Mouse (Mus musculus) bone marrow macrophage, adult 2 months (primary cell): ENCODE data around the gene Tfrc. TPM values are rescaled to one million over a fixed set of nuclear protein-coding genes. Genes with fewer than 3 reads are reported as not detected.
A peak's percentile ranks its signal among the peaks of the same experiment; 100 is the strongest.

Source experiments
- H3K27ac ChIP-seq: 2 replicates; pipeline ENCODE4 v1.5.1; 2012; ENCODE audit warnings: low read depth, low read length; ENCODE audit not compliant: insufficient read depth
- H3K4me1 ChIP-seq: 2 replicates; pipeline ENCODE4 v1.6.1; 2012; ENCODE audit warnings: low read length; ENCODE audit not compliant: control insufficient read depth, insufficient read depth
- H3K4me3 ChIP-seq: 2 replicates; pipeline ENCODE4 v1.5.1; 2012; ENCODE audit warnings: mild to moderate bottlenecking, low read length, moderate library complexity; ENCODE audit not compliant: insufficient read depth
- CTCF ChIP-seq: IDR thresholded peaks from 2 replicates; pipeline ENCODE4 v1.5.1; 2012; ENCODE audit warnings: low read depth, mild to moderate bottlenecking, low read length, moderate library complexity
- POLR2A ChIP-seq: IDR thresholded peaks from 2 replicates; pipeline ENCODE4 v1.6.1; 2012; ENCODE audit warnings: mild to moderate bottlenecking, low read depth, low read length, borderline replicate concordance
- polyA plus RNA-seq: library from polyadenylated mRNA; stranded (reverse); fragments of >200 nt; gene quantifications from 2 replicates; pipeline ENCODE4 v1.2.4, GENCODE M21; 2012; ENCODE audit not compliant: missing spikeins, insufficient read depth, insufficient read length

Tfrc gene
- 45.0 and 47.0 TPM in 2 replicates for polyA plus RNA-seq

GRCm38 (mm10) chr16:32608712-32609400 lies at the start of gene Tfrc:
Tfrc (plus strand) TSS chr16:32608920.
- TF ChIP-seq POLR2A (peak; percentile 99), CTCF (no peak)
- peak within 1 kb of the TSS; percentile 79 for H3K27ac ChIP-seq

GRCm38 (mm10) chr16:32559493-32559892 lies 49.2 kb upstream of the Tfrc start:
- no peak overlapping the region for H3K27ac ChIP-seq
- no peak overlapping the region for H3K4me3 ChIP-seq
- H3K4me1 ChIP-seq = peaks cover 7% of the 10 kb centered on the region
- no peak for TF ChIP-seq CTCF
- no peak for TF ChIP-seq POLR2A

More at GRCm38 (mm10) chr16:32608712-32609400, at the start of gene Tfrc:
- Histone ChIP-seq H3K4me3 (peak within 1 kb of the TSS; percentile 88), H3K4me1 (peaks cover 22% of the 10 kb centered on the region)

GRCm38 (mm10) chr16:32563056-32563793 lies 45.5 kb upstream of the Tfrc start:
- TF ChIP-seq POLR2A = no peak
- TF ChIP-seq CTCF = no peak
- Histone ChIP-seq H3K4me1 (peaks cover 17% of the 10 kb centered on the region), H3K27ac (no peak overlapping the region), H3K4me3 (no peak overlapping the region)

GRCm38 (mm10) chr16:32567282-32567681 lies 41.4 kb upstream of the Tfrc start:
- TF ChIP-seq POLR2A (no peak), CTCF (no peak)
- H3K27ac ChIP-seq = no peak overlapping the region
- H3K4me1 ChIP-seq = peaks cover 34% of the 10 kb centered on the region
- H3K4me3 ChIP-seq = no peak overlapping the region

- H3K27ac ChIP-seq = peak overlapping the region; percentile 91
- no peak for TF ChIP-seq POLR2A
- peak; percentile 12; the same call in 1 of the 2 replicates for TF ChIP-seq CTCF
Measured at GRCm38 (mm10) chr16:32568401-32568800, 40.3 kb upstream of the Tfrc start.

GRCm38 (mm10) chr16:32570042-32570441 lies 38.7 kb upstream of the Tfrc start:
- Histone ChIP-seq H3K4me3 (no peak overlapping the region), H3K27ac (peak overlapping the region; percentile 5; the same call in 1 of the 2 replicates), H3K4me1 (peaks cover 30% of the 10 kb centered on the region)
- no peak for TF ChIP-seq POLR2A
- TF ChIP-seq CTCF = no peak

More at GRCm38 (mm10) chr16:32568401-32568800, 40.3 kb upstream of the Tfrc start:
- Histone ChIP-seq H3K4me3 (no peak overlapping the region), H3K4me1 (peaks cover 34% of the 10 kb centered on the region)

GRCm38 (mm10) chr16:32572528-32572927 lies 36.2 kb upstream of the Tfrc start:
- Histone ChIP-seq H3K4me3 (no peak overlapping the region), H3K27ac (no peak overlapping the region), H3K4me1 (peaks cover 26% of the 10 kb centered on the region)
- TF ChIP-seq CTCF = no peak
- TF ChIP-seq POLR2A = no peak

GRCm38 (mm10) chr16:32586482-32586881 lies 22.2 kb upstream of the Tfrc start:
- Histone ChIP-seq H3K27ac (no peak overlapping the region), H3K4me1 (no peaks in the 10 kb centered on the region), H3K4me3 (no peak overlapping the region)
- no peak for TF ChIP-seq CTCF
- TF ChIP-seq POLR2A = no peak

- no peak overlapping the region for H3K4me3 ChIP-seq
- no peak overlapping the region for H3K27ac ChIP-seq
- no peak for TF ChIP-seq POLR2A
- TF ChIP-seq CTCF = no peak
- peaks cover 3% of the 10 kb centered on the region for H3K4me1 ChIP-seq
Measured at GRCm38 (mm10) chr16:32588568-32588967, 20.2 kb upstream of the Tfrc start.

- TF ChIP-seq POLR2A = no peak
- TF ChIP-seq CTCF = no peak
- no peak overlapping the region for H3K4me3 ChIP-seq
- H3K4me1 ChIP-seq = peaks cover 23% of the 10 kb centered on the region
- H3K27ac ChIP-seq = no peak overlapping the region
Measured at GRCm38 (mm10) chr16:32591521-32591920, 17.2 kb upstream of the Tfrc start.
